Mouse (Mus musculus) kidney, postnatal 14 days (tissue): ENCODE data around the gene Zfpm1.

ENCODE experiments used
- DNase-seq: peaks from one replicate; pipeline ENCODE4 v3.0.0; 2022; ENCODE audit warnings: mixed read lengths

Gene Zfpm1

GRCm38 (mm10) chr8:122329553-122330239, 47.8 kb downstream of the Zfpm1 start:
- DNase-seq: no peak

DNA sequence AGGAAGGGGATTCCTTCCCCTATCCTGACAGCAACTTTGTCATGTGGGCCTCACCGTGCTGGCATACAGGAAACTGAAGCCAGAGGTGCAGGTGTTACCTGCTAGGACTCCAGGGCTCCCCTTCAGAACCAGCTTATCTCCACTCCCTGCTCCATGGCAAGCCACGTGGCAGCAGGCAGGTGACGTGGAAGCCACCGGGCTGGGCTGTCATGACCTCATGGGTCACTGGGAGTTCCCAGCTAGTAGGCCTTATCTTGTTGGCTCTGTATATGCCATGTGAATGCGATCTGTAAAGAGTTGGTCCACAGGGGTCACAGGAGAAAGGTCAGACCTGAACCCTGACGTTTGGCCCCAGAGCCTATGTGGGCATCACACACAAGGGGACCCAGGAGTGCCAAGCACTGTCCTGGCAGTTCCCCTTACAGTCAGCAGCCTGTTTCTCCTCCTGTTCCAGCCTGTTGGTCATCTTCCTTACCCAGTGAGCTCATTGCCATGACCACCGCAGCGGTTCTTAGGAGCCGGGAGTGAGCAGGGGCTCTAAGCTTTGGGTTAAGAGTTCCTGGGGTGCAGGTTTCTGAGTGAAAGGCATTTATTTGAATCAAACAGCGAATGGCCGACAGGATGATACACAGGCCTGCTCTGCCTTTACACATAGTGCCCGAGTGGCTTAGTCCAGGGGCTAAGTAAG, 48.6 kb downstream of the Zfpm1 start:
- no peak for DNase-seq

GRCm38 (mm10) chr8:122331134-122331523, 49.2 kb downstream of the Zfpm1 start:
- DNase-seq: peak; percentile 87

GRCm38 (mm10) chr8:122332753-122333506, 51.0 kb downstream of the Zfpm1 start:
- peak; percentile 88 for DNase-seq

DNA sequence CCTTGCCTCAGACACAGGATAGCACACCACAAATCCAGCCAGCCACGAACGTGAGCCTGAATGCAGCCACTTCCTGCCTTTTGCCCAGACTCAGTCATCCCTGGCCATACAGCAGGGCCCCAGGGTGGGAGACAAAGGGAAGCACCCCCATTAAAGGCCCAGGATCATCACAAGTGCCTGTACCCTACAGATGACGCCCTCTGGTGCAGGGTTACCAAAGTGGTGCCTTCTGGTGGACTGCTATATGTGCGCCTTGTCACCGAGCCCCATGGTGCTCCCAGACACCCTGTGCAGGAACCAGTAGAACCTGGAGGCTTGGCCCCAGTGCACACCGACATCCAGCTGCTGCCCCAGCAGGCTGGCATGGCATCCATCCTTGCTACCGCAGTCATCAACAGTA, 51.6 kb downstream of the Zfpm1 start:
- DNase-seq: no peak

DNA sequence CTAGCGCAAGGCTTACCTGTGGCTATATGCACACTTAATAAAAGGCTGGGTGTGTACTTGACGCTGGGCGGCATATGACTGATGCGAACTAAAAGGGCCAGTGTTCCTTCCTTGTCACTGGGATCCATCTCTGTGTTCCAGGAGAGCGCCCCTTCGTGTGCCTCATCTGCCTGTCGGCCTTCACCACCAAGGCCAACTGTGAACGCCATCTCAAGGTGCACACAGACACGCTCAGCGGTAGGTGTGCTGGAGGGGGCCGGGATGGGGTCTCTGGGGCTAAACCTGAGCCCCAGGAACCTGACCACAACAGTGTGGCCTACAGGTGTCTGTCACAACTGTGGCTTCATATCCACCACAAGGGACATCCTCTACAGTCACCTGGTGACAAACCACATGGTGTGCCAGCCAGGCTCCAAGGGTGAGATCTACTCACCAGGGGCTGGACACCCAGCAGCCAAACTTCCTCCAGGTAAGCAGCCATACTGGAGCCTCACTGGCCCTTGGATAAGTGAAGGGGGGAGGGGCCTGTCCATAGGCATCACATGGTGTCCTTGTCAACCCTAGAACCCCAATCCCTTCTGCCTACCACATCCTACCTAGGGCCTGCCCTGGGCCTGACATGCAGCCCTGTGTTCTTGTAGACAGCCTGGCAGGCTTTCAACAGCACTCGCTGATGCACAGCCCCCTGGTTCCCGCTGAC, 53.0 kb downstream of the Zfpm1 start:
- DNase-seq: no peak

- DNase-seq: no peak
Observed at GRCm38 (mm10) chr8:122335638-122336250, 53.8 kb downstream of the Zfpm1 start.

DNA sequence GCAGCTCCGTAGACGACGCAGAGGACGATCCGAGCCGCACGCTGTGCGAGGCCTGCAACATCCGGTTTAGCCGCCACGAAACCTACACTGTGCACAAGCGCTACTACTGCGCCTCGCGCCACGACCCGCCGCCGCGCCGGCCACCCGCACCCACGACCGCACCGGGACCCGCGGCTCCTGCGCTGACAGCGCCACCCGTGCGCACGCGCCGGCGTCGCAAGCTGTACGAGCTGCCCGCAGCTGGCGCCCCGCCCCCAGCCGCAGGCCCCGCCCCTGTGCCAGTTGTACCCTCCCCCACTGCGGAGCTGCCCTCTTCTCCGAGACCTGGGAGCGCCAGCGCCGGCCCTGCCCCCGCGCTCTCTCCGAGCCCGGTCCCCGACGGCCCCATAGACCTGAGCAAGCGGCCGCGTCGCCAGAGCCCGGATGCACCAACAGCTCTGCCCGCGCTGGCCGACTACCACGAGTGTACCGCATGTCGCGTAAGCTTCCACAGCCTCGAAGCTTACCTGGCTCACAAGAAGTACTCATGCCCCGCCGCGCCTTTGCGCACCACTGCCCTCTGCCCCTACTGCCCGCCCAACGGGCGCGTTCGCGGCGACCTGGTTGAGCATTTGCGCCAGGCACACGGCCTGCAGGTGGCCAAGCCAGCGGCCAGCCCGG, 54.4 kb downstream of the Zfpm1 start:
- DNase-seq: peak; percentile 74

- no peak for DNase-seq
Observed at GRCm38 (mm10) chr8:122338852-122339251, 56.9 kb downstream of the Zfpm1 start.

DNA sequence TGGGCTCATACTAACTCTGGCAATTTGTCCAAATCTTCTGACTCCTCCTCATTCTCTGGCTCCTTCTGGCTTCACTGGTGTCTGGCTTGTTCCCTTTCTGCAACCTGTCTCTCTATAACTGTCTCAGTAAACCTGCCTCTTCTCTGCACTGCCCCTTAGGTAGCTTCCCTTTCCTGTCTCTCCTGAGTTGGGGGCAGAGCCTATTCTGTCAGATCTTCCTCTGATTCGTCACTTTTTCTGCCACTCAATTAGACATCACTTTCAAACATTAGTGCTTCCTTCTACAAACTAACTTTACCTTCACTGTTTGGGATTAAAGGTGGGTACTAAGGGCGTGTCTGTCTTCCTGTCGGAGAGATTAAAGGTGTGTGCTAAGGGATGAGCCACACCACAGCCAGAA, 58.8 kb downstream of the Zfpm1 start:
- DNase-seq: no peak

DNA sequence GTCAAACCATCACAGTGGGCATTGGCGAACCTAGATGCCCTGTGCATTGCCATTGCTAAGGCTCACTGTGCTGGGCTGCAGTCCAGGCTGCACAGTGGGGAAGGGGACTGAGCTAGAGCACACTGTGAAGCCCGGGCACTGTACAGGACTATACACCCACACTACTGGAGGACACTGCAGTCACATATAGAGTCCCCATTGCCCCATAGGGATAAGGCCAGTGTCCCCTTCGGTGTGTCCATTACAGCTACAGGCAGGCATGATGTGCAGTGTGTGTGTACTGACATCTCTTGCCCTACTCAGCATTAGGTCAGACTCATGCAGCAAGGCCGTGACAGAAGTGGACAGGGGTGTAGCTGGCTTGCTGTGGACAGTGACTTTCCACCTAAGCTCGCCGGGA, 59.8 kb downstream of the Zfpm1 start:
- DNase-seq: no peak

DNA sequence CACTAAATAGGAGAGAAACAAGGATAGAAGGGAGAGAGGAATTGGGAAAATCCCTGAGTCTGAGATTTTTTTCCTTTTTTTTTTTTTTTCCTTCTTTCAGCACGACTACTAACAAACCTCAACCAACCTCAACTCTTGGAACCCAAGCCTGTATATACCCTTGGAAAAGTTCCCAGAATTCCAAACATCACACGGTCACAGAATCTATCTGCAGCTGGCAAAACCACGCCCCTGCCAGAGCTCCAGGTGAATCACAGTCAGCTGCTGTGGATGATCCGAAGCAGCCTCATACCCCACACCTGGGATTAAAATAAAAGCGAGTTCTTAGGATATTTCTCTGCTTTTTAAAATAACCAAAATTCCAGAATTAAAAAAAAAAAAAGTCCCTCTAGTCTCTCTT, 60.4 kb downstream of the Zfpm1 start:
- DNase-seq: no peak

- peak; percentile 71 for DNase-seq
Observed at GRCm38 (mm10) chr8:122342806-122343209, 60.9 kb downstream of the Zfpm1 start.

GRCm38 (mm10) chr8:122343341-122343740, 61.4 kb downstream of the Zfpm1 start:
- DNase-seq: no peak

- DNase-seq: peak; percentile 51
Observed at GRCm38 (mm10) chr8:122343758-122344157, 61.8 kb downstream of the Zfpm1 start.

GRCm38 (mm10) chr8:122344219-122344618, 62.3 kb downstream of the Zfpm1 start:
- no peak for DNase-seq

DNA sequence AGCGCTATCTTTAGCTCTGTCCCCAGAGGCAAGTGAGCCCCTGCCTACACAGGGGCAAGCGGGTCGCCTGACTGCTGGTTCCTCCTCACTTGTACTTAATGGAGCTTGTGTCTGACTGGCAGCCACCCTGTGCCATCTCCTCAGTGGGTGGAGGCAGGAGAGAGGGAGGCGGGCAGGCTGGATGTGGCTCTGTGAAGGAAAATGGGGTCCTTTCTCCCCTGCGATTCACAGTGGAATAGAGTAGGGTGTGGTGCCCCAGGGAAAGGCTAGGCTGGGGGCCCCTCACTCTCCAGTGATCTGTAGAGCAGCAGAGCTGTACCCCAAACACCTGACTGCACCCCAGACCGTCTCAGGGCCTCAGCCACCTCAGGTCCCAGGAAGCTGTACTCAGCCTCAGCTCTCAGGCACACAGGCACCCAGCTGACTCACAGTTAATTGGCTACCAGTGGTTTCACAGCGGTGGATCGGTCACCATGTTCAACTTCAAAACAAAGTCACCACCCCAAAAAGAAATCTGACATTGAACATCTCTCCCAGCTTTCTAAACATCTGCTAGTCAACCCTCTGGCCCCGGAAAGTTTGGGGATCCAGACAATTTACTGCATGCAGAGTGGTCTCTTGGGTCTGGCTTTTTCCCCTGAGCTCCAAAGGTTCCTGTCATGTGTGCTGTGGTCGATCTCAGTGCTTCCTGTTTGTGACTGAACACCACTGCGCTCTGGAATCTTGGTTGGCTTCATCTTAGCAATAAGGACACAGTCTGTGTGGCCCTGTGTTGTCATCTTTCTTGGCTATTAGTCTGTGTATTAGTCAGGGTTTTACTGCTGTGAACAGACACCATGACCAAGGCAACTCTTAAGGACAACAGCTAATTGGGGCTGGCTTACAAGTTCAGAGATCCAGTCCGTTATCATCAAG, 63.5 kb downstream of the Zfpm1 start:
- no peak for DNase-seq

- DNase-seq: no peak
Observed at GRCm38 (mm10) chr8:122347811-122348552, 66.0 kb downstream of the Zfpm1 start.

GRCm38 (mm10) chr8:122349357-122350297, 67.7 kb downstream of the Zfpm1 start:
- DNase-seq: no peak
